Mouse (Mus musculus): ENCODE measurements at regions not wholly inside any gene's neighbourhood (a gene's known extent, or its start where the extent isn't known, plus 50 kb on each side); places are given as distances from the start of the nearest gene placed in this dataset.

- TF ChIP-seq POLR2A (IDR thresholded peaks at IDR 0.05; ENCODE audit: insufficient read length, low read depth) (no peak), MYOD1 (IDR thresholded peaks at IDR 0.05; ENCODE audit: control insufficient read depth in 1 of 3, insufficient read length in 2 of 3, low read depth in 2 of 3) (no peak), CEBPB (IDR thresholded peaks at IDR 0.05; ENCODE audit: insufficient read depth, poor library complexity, severe bottlenecking) (no peak), TCF12 (IDR thresholded peaks at IDR 0.05; ENCODE audit: insufficient read depth, poor library complexity, severe bottlenecking) (no peak)
Measured at GRCm38 (mm10) chr15:10838584-10839288, 113.4 kb upstream of the C1qtnf3 start.

All from myocyte (in vitro differentiated cells).